Mouse (Mus musculus): ENCODE results near the gene Rnaseh2a.

- TF ChIP-seq CTCF (IDR thresholded peaks at IDR 0.05; ENCODE audit: low read depth) (peak; percentile 86), EP300 (IDR thresholded peaks at IDR 0.05; ENCODE audit: low read depth) (0 out of 2 replicates have a peak, but pooled peaks have one; percentile 18)
Measured at GRCm38 (mm10) chr8:84975434-84975833, 5.9 kb upstream of the Rnaseh2a start.

All from heart, postnatal 0 days (tissue).